Mouse (Mus musculus) liver, postnatal 0 days (tissue): ENCODE results near the gene Ate1.

ENCODE experiments used
- CTCF ChIP-seq: sonication (generic); IDR thresholded peaks from 2 replicates; pipeline ENCODE4 v1.5.1; 2016; ENCODE audit warnings: antibody characterized with exemption, low read depth
- EP300 ChIP-seq: IDR thresholded peaks from 2 replicates; pipeline ENCODE4 v1.6.1; 2016; ENCODE audit warnings: antibody characterized with exemption, low read depth, mild to moderate bottlenecking

GRCm38 (mm10) chr7:130563276-130563675 lies 43.1 kb upstream of the Ate1 start:
- TF ChIP-seq CTCF (no peak), EP300 (no peak)
